Mouse (Mus musculus): ENCODE data around the gene Rnf5.

GRCm38 (mm10) chr17:34563354-34563753 is 40.1 kb downstream of the Rnf5 start:
- TF ChIP-seq CTCF (IDR thresholded peaks at IDR 0.05; ENCODE audit: borderline replicate concordance, control insufficient read depth, extremely low read depth, insufficient read depth, low read length, poor library complexity), result no peak
- TF ChIP-seq POLR2A (IDR thresholded peaks at IDR 0.05; ENCODE audit: control insufficient read depth, extremely low read depth, insufficient read depth, low read length, poor library complexity), result no peak
